Mouse (Mus musculus) ovary, postnatal 36 days (tissue): ENCODE data around the gene Nadk2.

Source experiments
- DNase-seq: peaks from one replicate; pipeline ENCODE4 v3.0.0; 2022; ENCODE audit warnings: low spot score, mixed read lengths

The Nadk2 gene

GRCm38 (mm10) chr15:9087895-9088682 lies 17.0 kb downstream of the Nadk2 start:
- no peak for DNase-seq

GRCm38 (mm10) chr15:9088683-9089072 lies 17.6 kb downstream of the Nadk2 start:
- no peak for DNase-seq

GRCm38 (mm10) chr15:9089136-9089720 lies 18.2 kb downstream of the Nadk2 start:
- DNase-seq = no peak

- no peak for DNase-seq
Measured at GRCm38 (mm10) chr15:9090662-9091061, 19.6 kb downstream of the Nadk2 start.

GRCm38 (mm10) chr15:9093598-9094365 lies 22.7 kb downstream of the Nadk2 start:
- no peak for DNase-seq

- DNase-seq = no peak
Measured at GRCm38 (mm10) chr15:9094366-9094750, 23.3 kb downstream of the Nadk2 start.

GRCm38 (mm10) chr15:9096865-9097264 lies 25.8 kb downstream of the Nadk2 start:
- no peak for DNase-seq

- DNase-seq = no peak
Measured at GRCm38 (mm10) chr15:9100446-9101077, 29.5 kb downstream of the Nadk2 start.

- DNase-seq = no peak
Measured at GRCm38 (mm10) chr15:9106303-9107074, 35.4 kb downstream of the Nadk2 start.

- DNase-seq = no peak
Measured at GRCm38 (mm10) chr15:9110526-9111347, 39.7 kb downstream of the Nadk2 start.

GRCm38 (mm10) chr15:9111648-9112047 lies 40.6 kb downstream of the Nadk2 start:
- no peak for DNase-seq

- DNase-seq = no peak
Measured at GRCm38 (mm10) chr15:9113556-9113955, 42.5 kb downstream of the Nadk2 start.

GRCm38 (mm10) chr15:9114131-9114530 lies 43.1 kb downstream of the Nadk2 start:
- no peak for DNase-seq

GRCm38 (mm10) chr15:9114599-9114998 lies 43.5 kb downstream of the Nadk2 start:
- no peak for DNase-seq

GRCm38 (mm10) chr15:9118852-9119251 lies 47.8 kb downstream of the Nadk2 start:
- DNase-seq = no peak

GRCm38 (mm10) chr15:9120081-9120480 lies 49.0 kb downstream of the Nadk2 start:
- DNase-seq = peak; percentile 23

GRCm38 (mm10) chr15:9122989-9123388 lies 51.9 kb downstream of the Nadk2 start:
- DNase-seq = no peak

GRCm38 (mm10) chr15:9124856-9125255 lies 53.8 kb downstream of the Nadk2 start:
- DNase-seq = no peak

GRCm38 (mm10) chr15:9127051-9127791 lies 56.2 kb downstream of the Nadk2 start:
- DNase-seq = no peak
